Mouse (Mus musculus): Measurements from ENCODE around the gene Gtf2f2. TPM values are rescaled to one million over a fixed set of nuclear protein-coding genes. Genes with fewer than 3 reads are reported as not detected.

Gene Gtf2f2
- polyA plus RNA-seq (2012; rRNA removed; ENCODE audit: low replicate concordance): 0.94 and 2.2 TPM in 2 replicates

GRCm38 (mm10) chr14:76010102-76011061, at the start of gene Gtf2f2:
Gtf2f2 (minus strand) TSS chr14:76010865.

GRCm38 (mm10) chr14:75954766-75955165, 55.9 kb downstream of the Gtf2f2 start, which contains the start of gene Kctd4:
Kctd4 (plus strand) TSS chr14:75955009.

Other genes with a start within 250 kb of the Gtf2f2 start
- 0.90 and 1.1 TPM in 2 replicates for gene Slc25a30, start 223.8 kb downstream of the Gtf2f2 start, polyA plus RNA-seq (2012; rRNA removed; ENCODE audit: low replicate concordance)
- 1,834 and 2,059 TPM in 2 replicates for gene Tpt1, start 165.8 kb downstream of the Gtf2f2 start, polyA plus RNA-seq (2012; rRNA removed; ENCODE audit: low replicate concordance)
- not detected in 2 replicates for gene Kctd4, start 55.9 kb downstream of the Gtf2f2 start, polyA plus RNA-seq (2012; rRNA removed; ENCODE audit: low replicate concordance)
- gene Gpalpp1, start 99.9 kb upstream of the Gtf2f2 start, polyA plus RNA-seq (2012; rRNA removed; ENCODE audit: low replicate concordance): 0.45 and 0.71 TPM in 2 replicates
- 2.9 and 3.4 TPM in 2 replicates for gene Nufip1, start 100.0 kb upstream of the Gtf2f2 start, polyA plus RNA-seq (2012; rRNA removed; ENCODE audit: low replicate concordance)

All from duodenum, adult 2 months (tissue).